Mouse (Mus musculus): ENCODE results near the gene Hectd1. TPM values are rescaled to one million over a fixed set of nuclear protein-coding genes. Genes with fewer than 3 reads are reported as not detected.

The Hectd1 gene
- polyA plus RNA-seq, 1 experiment from 2014 or later = 35.9 TPM

- no peaks in the 10 kb centered on the region; the same call in 1 of the 2 replicates for H3K9me3 ChIP-seq
- 87% methylated on average over 6 of the region's 6 CpGs for WGBS
These were observed 87.6 kb downstream of the Hectd1 start for GRCm38 (mm10) chr12:51741690-51742089.

GRCm38 (mm10) chr12:51736807-51737206, 92.5 kb downstream of the Hectd1 start:
- ATAC-seq (ENCODE audit: low read depth) = no peak
- Histone ChIP-seq H3K9me3 (no peaks in the 10 kb centered on the region; the same call in 1 of the 2 replicates), H3K27me3 (no peaks in the 10 kb centered on the region), H3K36me3 (peaks cover 7% of the 10 kb centered on the region), H3K4me1 (replicated peaks) (peaks cover 6% of the 10 kb centered on the region; the same call in 1 of the 2 replicates), H3K9ac (no peak overlapping the region), H3K27ac (replicated peaks) (no peak overlapping the region), H3K4me3 (no peak overlapping the region), H3K4me2 (no peak overlapping the region)
- 24% methylated on average over 1 of the region's 1 CpGs for WGBS

More at GRCm38 (mm10) chr12:51741690-51742089, 87.6 kb downstream of the Hectd1 start:
- no peak overlapping the region for H3K27ac ChIP-seq (replicated peaks)
- no peaks in the 10 kb centered on the region for H3K27me3 ChIP-seq
- H3K36me3 ChIP-seq = peaks cover 44% of the 10 kb centered on the region
- no peak for ATAC-seq (ENCODE audit: low read depth)
- H3K4me1 ChIP-seq (replicated peaks) = 0 out of 2 replicates have a peak, but pooled peaks cover under 1% of the 10 kb centered on the region
- no peak overlapping the region for H3K9ac ChIP-seq
- H3K4me2 ChIP-seq = no peak overlapping the region
- no peak overlapping the region for H3K4me3 ChIP-seq

DNA sequence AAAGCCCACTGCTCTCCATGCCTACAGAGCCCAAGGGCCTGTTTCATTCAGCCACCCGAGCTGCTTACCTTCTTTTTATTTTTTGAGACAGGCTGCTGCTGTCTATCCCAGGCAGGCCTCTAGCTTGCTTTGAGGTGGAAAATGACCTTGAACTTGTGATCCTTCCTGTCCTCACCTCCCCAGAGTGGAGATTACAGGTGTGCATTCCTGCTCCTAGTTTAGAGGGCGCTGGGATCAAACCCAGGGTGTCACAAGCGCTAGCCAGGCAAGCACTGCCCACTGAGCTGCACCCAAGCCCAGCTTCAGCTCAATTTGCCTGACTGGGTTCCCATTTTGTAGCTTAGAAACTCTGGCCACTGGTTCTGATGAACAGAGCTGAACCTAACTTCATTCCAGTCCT, 93.0 kb downstream of the Hectd1 start:
- no peak overlapping the region for H3K4me2 ChIP-seq
- no peak for ATAC-seq (ENCODE audit: low read depth)
- no peaks in the 10 kb centered on the region for H3K9me3 ChIP-seq
- H3K9ac ChIP-seq = no peak overlapping the region
- peaks cover 6% of the 10 kb centered on the region; the same call in 1 of the 2 replicates for H3K4me1 ChIP-seq (replicated peaks)
- 79% methylated on average over 3 of the region's 3 CpGs for WGBS
- H3K27me3 ChIP-seq = no peaks in the 10 kb centered on the region
- 0 out of 2 replicates have a peak, but pooled peaks cover 4% of the 10 kb centered on the region for H3K36me3 ChIP-seq
- no peak overlapping the region for H3K4me3 ChIP-seq
- H3K27ac ChIP-seq (replicated peaks) = no peak overlapping the region

DNA sequence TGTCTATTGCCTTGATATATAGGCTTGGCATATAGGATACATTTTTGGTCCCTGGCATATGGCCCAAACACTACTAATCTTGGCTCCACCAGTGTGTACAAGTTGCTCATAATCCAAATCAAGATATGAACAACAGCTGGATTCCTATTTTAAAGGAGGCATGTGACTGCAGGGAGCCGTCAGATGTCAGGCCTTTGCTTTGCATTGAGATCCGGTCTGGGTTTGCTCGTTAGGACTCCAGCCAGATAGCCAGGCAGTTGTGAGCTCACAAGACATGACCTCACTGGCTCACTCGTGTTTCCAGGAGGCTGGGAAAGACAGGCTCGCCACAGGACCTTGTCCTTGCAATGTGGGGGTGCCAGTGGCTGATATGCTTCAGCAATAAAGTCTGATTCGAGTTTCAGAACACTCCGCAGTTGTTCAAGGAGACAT, 93.5 kb downstream of the Hectd1 start:
- H3K36me3 ChIP-seq = peaks cover 7% of the 10 kb centered on the region; the same call in 1 of the 2 replicates
- WGBS = 59% methylated on average over 7 of the region's 7 CpGs
- H3K9me3 ChIP-seq = no peaks in the 10 kb centered on the region
- H3K27me3 ChIP-seq = no peaks in the 10 kb centered on the region
- ATAC-seq (ENCODE audit: low read depth) = no peak
- no peak overlapping the region for H3K9ac ChIP-seq
- H3K4me2 ChIP-seq = no peak overlapping the region
- H3K27ac ChIP-seq (replicated peaks) = no peak overlapping the region
- H3K4me1 ChIP-seq (replicated peaks) = peaks cover 6% of the 10 kb centered on the region; the same call in 1 of the 2 replicates
- H3K4me3 ChIP-seq = no peak overlapping the region

DNA sequence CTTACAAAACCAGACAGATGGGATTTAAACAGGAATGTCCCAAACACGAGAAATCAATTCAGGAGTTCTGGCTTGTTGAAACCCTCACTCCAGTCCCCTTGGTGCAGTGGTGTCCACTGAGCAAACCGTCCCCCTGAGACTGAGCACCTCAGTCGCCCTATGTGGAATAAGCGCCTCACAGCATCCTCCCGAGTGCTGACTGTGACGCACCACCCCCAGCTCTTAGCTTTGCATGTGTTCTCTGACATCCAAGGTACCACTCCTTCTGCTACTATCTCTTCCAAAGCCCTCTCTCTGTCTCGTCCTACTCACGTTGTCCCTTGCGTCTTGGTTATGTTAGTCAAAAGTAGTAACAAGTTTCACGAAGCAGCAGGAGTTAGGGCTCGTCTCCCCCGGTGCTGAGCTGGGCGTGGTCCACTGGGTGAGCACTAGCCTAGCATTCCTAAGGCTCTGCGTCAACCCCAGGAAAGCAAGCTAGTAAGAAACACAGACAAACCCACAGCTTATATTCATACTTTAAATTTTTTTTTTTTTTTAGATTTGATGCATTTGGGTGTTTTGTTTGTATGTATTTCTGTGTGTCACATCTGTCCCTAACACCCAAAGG, 94.6 kb downstream of the Hectd1 start:
- peaks cover 11% of the 10 kb centered on the region; the same call in 1 of the 2 replicates for H3K36me3 ChIP-seq
- no peaks in the 10 kb centered on the region for H3K9me3 ChIP-seq
- H3K4me1 ChIP-seq (replicated peaks) = peaks cover 6% of the 10 kb centered on the region; the same call in 1 of the 2 replicates
- H3K9ac ChIP-seq = no peak overlapping the region
- H3K4me3 ChIP-seq = no peak overlapping the region
- 87% methylated on average over 14 of the region's 14 CpGs for WGBS
- no peak overlapping the region for H3K4me2 ChIP-seq
- ATAC-seq (ENCODE audit: low read depth) = no peak
- H3K27me3 ChIP-seq = no peaks in the 10 kb centered on the region
- H3K27ac ChIP-seq (replicated peaks) = no peak overlapping the region

DNA sequence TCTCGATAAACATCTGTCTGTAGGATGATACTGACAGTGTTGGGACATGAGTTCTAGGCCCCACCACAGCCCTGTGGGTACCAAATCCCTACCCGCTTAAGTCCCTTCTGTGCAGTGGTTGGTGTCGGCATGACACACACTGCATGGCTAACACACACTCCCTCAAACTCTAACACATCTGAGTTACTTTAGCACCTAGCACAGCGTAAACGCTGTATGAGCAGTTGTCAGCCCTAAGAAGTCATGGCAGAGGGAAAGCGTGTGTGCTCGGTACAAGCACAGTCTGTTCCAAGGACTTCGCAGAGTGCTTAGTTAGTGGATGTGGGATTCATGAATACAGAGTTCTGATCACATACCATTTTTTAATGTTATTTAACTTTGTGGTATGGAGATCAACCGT, 99.5 kb downstream of the Hectd1 start:
- Histone ChIP-seq H3K4me1 (replicated peaks) (no peaks in the 10 kb centered on the region), H3K36me3 (peaks cover 15% of the 10 kb centered on the region; the same call in 1 of the 2 replicates), H3K4me3 (no peak overlapping the region), H3K4me2 (no peak overlapping the region), H3K9ac (no peak overlapping the region), H3K27ac (replicated peaks) (no peak overlapping the region), H3K9me3 (no peaks in the 10 kb centered on the region), H3K27me3 (no peaks in the 10 kb centered on the region)
- no peak for ATAC-seq (ENCODE audit: low read depth)
- 94% methylated on average over 9 of the region's 9 CpGs for WGBS

DNA sequence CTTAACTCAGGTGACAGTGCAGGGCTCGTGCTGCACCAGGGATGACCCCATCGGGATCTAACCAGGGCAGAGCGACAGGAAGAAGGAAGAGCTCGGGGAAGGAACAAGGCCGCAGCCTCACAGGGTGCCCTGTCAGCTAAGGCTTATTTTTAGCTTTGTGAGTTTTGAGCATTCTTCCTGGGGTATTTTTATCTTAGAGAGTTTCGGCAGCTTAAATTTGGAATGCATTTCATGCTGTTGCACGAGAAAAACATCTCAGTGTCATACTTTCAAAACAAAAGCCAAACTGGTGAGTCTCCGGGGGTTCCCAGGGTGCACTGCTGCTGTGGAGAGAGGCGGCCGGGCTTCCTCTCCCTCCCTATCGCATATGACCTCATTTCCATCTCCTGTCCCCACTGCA, 100.3 kb downstream of the Hectd1 start:
- no peaks in the 10 kb centered on the region for H3K9me3 ChIP-seq
- WGBS = 82% methylated on average over 11 of the region's 11 CpGs
- H3K27ac ChIP-seq (replicated peaks) = no peak overlapping the region
- H3K4me1 ChIP-seq (replicated peaks) = no peaks in the 10 kb centered on the region
- no peak for ATAC-seq (ENCODE audit: low read depth)
- H3K36me3 ChIP-seq = peaks cover 20% of the 10 kb centered on the region
- no peak overlapping the region for H3K4me2 ChIP-seq
- no peak overlapping the region for H3K9ac ChIP-seq
- H3K4me3 ChIP-seq = no peak overlapping the region
- no peaks in the 10 kb centered on the region for H3K27me3 ChIP-seq

GRCm38 (mm10) chr12:51721836-51722235, 107.5 kb downstream of the Hectd1 start:
- no peak overlapping the region for H3K4me2 ChIP-seq
- H3K9me3 ChIP-seq = no peaks in the 10 kb centered on the region
- H3K4me3 ChIP-seq = no peak overlapping the region
- ATAC-seq (ENCODE audit: low read depth) = no peak
- 92% methylated on average over 8 of the region's 8 CpGs for WGBS
- H3K27ac ChIP-seq (replicated peaks) = no peak overlapping the region
- H3K9ac ChIP-seq = no peak overlapping the region
- H3K27me3 ChIP-seq = no peaks in the 10 kb centered on the region
- no peaks in the 10 kb centered on the region for H3K4me1 ChIP-seq (replicated peaks)
- peaks cover 15% of the 10 kb centered on the region for H3K36me3 ChIP-seq

DNA sequence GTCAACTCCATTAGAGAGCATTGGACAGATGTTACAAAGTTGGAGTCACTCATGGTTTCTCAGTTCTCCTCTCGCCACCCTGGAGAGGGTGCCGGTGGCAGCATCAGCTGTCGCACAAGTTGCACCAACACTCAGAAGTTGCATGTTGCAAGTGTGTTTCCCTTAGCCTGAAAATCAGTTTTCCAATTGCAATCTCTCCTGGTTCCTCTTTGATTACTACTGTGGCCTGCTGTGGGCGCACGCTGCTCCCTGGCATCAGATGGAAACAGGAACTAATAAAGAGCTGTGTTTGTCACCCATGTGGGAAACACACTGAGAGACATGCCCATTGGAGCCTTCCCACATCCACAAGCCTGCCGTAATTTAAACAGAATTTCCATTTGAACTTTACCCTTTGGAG, 110.7 kb downstream of the Hectd1 start:
- Histone ChIP-seq H3K27me3 (no peaks in the 10 kb centered on the region), H3K9me3 (no peaks in the 10 kb centered on the region), H3K4me3 (no peak overlapping the region), H3K4me1 (replicated peaks) (no peaks in the 10 kb centered on the region), H3K36me3 (peaks cover 7% of the 10 kb centered on the region), H3K4me2 (no peak overlapping the region), H3K9ac (no peak overlapping the region), H3K27ac (replicated peaks) (no peak overlapping the region)
- 89% methylated on average over 6 of the region's 6 CpGs for WGBS
- ATAC-seq (ENCODE audit: low read depth) = no peak

- H3K9ac ChIP-seq = no peak overlapping the region
- H3K4me3 ChIP-seq = no peak overlapping the region
- no peaks in the 10 kb centered on the region for H3K27me3 ChIP-seq
- no peak overlapping the region for H3K27ac ChIP-seq (replicated peaks)
- ATAC-seq (ENCODE audit: low read depth) = no peak
- WGBS = 74% methylated on average over 1 of the region's 1 CpGs
- H3K36me3 ChIP-seq = no peaks in the 10 kb centered on the region
- H3K9me3 ChIP-seq = no peaks in the 10 kb centered on the region
- H3K4me1 ChIP-seq (replicated peaks) = no peaks in the 10 kb centered on the region
- no peak overlapping the region for H3K4me2 ChIP-seq
These were observed 116.7 kb downstream of the Hectd1 start for GRCm38 (mm10) chr12:51712685-51713084.

GRCm38 (mm10) chr12:51710154-51710553, 119.2 kb downstream of the Hectd1 start:
- Histone ChIP-seq H3K4me1 (replicated peaks) (no peaks in the 10 kb centered on the region), H3K4me2 (no peak overlapping the region), H3K9ac (no peak overlapping the region), H3K9me3 (no peaks in the 10 kb centered on the region), H3K4me3 (no peak overlapping the region), H3K27ac (replicated peaks) (no peak overlapping the region), H3K27me3 (no peaks in the 10 kb centered on the region), H3K36me3 (no peaks in the 10 kb centered on the region)
- ATAC-seq (ENCODE audit: low read depth) = no peak
- WGBS = 75% methylated on average over 5 of the region's 5 CpGs

DNA sequence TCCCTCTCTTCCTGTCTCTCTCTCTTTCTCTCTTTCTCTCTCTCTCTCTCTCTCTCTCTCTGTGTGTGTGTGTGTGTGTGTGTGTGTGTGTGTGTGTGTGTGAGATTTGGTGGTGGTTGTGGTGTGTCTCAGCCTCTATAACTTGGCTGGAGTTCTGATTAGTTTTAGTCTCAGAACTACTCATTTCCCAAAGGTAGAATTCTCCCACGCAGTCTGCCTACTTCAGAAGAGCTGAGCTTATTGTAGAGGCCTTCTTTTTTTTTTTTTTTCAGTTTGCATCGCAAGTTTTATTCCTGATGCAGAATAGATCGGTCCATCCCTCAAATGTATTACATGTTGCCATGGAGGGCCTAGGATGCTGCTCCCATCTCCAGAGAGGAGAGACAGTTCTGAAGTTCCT, 119.6 kb downstream of the Hectd1 start:
- Histone ChIP-seq H3K4me2 (no peak overlapping the region), H3K9ac (no peak overlapping the region), H3K27ac (replicated peaks) (no peak overlapping the region), H3K4me3 (no peak overlapping the region), H3K36me3 (no peaks in the 10 kb centered on the region), H3K4me1 (replicated peaks) (no peaks in the 10 kb centered on the region), H3K9me3 (no peaks in the 10 kb centered on the region), H3K27me3 (no peaks in the 10 kb centered on the region)
- 73% methylated on average over 3 of the region's 3 CpGs for WGBS
- ATAC-seq (ENCODE audit: low read depth) = no peak

All from neural tube, embryonic 13.5 days (tissue).